Mouse (Mus musculus): ENCODE measurements around the gene Junb.
A peak's percentile ranks its signal among the peaks of the same experiment; 100 is the strongest.

Junb gene

DNA sequence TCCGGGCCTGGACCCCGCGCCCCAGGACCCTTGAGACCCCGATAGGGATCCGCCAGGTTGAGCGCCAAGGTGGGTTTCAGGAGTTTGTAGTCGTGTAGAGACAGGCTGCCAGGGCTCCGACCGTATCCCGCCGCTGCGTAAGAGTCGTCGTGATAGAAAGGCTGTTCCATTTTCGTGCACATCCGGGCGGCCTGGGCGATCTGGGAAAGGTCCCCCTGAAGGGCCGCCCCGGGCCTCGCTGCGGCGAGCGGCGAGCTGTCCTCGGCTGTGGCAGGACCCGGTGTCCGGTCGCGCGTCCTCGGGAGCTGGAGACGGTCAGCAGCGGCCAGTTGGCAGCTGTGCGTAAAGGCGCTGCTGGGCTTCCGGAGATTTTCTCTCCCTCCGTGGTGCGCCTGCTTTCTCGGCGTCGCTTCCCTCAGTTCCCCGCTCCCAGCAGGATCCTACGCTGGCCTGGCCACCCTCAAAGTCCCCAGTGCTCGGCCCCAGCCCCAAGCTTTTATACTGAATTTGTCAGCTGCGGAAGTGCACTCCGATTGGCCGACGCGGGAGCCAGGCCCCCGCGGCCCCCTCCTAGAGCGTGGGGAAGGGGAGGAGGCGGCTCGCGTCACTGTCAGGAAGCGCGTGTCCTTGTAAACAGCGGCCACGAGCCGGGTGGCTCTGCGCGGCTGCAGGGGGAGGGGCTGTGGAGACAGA lies at the start of gene Junb:
Gene Junb, minus strand, starts transcription at position 471 of the 693 bp plus-strand sequence.
- peak; percentile 89 for DNase-seq (ENCODE audit: low read depth, low spot score)

DNA sequence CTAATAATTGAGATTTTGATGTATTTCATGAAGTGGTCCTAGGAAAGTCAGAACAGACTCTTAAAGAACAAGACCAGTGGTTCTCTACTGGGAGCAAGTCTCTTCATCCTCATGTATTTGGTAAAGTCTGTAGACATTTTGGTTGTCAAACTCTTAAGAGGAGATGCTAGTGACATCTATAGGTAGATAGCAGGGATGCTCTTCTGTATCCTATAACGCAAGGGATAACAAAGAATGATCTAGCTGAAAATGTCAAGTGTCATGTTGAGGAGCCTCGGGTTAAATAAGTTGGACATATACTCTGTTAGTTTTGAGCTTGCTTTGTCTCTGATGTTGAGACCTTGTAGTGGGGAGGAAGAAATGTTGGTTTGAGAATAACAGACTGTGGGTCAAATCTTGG lies 49.4 kb upstream of the Junb start:
- no peak for DNase-seq (ENCODE audit: low read depth, low spot score)

DNA sequence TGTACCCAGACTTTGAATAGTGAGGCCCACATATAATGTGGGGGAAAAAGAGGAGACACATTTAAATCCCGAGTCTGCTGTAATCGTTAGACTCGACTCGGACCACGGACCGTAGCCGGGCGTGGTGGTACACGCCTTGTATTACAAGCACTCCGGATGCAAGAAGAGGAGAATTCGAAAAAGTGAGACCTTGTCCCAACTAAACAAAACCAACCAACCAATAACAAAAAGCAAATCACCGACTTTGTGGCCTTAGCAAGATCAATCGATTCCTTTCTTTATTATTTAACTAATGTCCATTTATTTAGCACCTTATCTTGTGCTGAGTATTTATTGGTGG lies 49.0 kb upstream of the Junb start:
- no peak for DNase-seq (ENCODE audit: low read depth, low spot score)

DNA sequence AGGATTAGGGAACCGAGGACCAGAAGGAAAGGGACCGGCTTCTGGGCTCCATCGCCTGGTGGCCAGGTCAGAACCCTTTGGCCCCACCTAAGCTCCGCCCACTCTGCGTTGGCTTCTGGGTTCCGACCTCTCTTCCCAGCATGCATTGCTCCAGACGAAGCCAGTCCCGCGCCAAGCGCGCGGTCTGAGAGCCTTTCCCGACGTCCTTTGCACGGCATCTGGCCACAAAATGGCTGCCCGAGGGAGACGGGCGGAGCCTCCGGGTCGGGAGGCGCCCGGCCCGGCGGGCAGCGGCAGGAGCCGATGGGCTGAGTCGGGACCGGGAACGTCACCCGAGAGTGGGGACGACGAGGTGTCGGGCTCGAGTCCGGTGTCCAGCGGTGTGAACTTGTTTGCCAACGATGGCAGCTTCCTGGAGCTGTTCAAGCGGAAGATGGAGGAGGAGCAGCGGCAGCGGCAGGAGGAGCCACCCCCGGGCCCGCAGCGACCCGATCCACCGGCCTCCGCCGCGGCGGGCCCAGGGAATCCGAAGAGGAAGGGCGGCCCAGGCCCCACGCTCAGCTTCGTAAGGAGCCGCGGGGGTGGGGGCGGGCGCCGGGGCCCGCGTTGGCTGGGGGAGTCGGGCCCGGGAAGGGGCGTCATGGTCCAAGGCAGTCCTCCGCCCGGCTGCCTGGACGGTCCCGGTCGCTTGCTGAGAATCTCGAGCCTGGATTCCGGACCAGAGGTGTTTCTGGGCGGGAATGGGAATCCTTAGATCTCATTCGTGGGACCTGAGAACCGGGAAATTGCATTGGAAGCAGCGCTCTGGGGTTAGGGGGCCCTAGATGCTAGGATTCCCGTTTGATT lies 48.4 kb upstream of the Junb start, which contains the start of gene Trir:
Gene Trir, plus strand, starts transcription at position 154 of the 846 bp plus-strand sequence.
- peak; percentile 93 for DNase-seq (ENCODE audit: low read depth, low spot score)

DNA sequence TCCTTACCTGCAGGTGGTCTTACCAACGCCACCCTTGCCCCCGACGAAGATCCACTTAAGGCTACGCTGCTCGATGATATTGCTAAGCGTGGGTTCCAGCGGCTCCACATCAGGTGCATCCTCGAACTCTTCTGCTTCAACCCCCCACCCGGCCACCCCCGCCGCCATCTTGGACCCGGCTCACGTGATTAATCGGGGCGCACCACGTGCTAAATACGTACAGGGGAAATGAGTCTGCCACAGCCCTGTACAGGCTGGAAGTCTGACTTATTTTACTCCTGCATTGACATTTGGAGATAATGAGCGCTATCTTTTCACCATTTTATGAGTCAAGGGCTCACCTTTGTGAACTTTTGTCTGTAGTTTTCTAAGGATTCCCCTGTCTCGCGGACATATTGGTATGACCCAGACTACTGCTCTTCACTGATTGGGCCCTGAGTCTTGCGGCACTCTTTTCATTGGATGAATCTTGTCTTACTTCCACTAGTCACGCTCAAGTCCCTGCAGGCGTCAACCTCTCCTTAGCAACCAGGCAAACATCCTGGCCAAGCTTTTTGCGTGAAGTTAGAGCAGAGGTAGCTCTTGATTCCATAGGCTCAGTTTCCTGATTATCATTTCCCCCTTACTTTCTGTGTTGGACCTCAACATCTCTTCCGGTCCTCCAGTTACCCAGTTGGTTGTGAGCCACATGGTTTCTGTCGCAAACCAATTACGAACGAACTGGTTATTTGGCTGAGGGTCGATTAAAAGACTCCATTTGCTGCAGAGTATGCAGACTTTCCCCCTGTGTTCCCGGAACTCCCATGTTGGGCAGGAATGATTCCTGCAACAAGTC lies 46.8 kb upstream of the Junb start, which contains the start of gene Asna1:
Gene Asna1, minus strand, starts transcription at position 184 of the 835 bp plus-strand sequence.
- DNase-seq (ENCODE audit: low read depth, low spot score) = peak; percentile 86

DNA sequence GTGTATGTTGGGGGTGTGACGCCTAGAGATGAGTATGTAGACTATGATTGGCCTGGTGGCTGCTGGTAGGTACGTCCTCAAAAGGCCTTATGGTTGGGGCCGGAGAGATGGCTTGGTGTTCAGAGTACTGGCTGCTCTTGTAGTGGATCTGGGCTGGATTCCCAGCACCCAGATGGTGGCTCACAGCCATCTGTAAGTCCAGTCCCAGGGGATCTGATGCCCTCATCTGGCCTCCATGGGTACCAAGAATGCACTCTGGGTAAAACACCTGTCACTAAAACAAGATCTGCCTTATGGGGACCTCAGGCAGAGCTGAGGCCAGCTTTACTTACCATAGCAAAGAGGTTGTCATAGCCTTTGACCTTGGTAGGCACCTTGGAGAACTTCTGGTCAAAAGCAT lies 45.3 kb upstream of the Junb start:
- no peak for DNase-seq (ENCODE audit: low read depth, low spot score)

DNA sequence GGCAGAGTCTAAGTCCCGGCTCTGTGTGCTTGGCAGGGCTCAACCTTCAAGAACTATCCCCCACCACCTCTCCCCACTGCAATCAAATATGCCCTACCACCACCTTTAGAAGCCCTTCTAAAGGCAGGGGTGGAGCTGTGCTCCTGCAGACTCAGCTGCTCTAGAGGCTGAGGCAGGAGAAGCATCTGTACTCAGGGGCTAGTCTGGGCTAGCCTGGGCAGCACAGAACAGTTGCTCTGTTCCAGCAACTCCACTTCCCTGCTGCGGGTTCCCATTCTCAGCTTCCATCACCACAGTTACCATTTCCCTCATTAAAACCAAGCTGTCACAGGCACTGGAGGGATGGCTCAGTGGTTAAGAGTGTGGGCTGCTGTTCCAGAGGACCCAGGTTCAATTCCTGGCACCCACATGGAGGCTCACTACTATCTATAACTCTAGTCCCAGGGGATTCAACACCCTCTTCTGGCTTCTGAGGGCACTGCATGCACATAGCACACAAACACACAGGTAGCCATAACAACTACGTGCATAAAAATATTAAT lies 43.1 kb upstream of the Junb start:
- no peak for DNase-seq (ENCODE audit: low read depth, low spot score)

DNA sequence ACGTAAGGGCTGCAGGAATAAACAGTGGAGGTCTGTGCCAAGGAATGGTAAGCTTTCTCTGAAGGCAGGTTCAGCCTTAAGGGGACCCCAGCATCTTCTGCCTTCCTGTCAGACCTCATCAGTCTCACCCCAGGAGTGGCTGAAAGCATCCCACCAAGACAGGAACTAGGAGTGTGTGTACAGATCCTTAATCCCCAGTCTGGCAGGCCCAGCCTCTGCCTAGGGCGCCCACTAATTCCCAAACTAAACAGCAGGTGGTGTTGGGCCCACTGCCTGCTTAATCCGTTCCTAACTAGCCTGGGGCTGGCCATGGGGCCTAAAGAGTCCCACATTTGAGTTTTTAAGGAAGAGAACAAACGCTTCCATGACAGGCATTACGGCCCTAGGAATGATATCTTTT lies 38.7 kb upstream of the Junb start:
- no peak for DNase-seq (ENCODE audit: low read depth, low spot score)

DNA sequence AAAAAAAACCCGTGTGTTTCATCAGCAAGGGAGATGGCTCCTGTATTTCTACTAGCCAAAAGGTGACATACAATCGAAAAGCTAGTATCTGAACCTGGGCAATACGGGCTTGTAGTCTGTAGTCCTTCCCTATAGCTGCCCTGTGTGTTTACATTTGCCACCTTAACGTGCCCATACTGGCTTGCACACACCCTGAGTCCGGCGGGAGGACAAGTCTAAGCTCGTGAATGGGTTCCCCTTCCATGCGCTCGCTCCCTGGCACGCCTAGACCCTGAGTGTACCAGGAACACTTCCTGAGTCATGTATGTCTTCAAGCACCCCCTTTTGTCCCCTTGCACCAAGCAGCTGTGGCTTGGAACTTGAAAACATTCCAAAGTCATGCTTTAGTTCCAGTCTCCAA lies 38.2 kb upstream of the Junb start:
- DNase-seq (ENCODE audit: low read depth, low spot score) = no peak

DNA sequence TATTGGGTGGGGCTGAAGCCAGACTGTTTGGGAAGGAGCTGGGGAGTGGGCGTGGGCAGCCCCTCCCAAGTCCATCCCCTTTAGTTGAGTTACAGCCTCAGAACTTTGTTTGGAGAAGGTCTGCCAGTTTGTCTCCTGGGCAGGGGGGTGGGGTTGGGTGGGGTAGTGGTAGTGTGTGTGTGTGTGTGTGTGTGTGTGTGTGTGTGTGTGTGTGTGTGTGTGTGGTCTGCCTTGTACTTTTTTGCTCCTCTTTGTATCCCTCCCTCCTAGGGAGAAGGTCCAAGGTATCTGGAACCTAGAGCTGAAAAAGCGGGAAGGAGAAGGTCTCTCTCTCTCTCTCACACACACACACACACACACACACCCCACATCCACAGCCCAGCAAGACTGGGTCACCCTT lies 35.9 kb upstream of the Junb start, which contains the start of gene Best2:
Gene Best2, minus strand, starts transcription at position 101 of the 400 bp plus-strand sequence.
- DNase-seq (ENCODE audit: low read depth, low spot score) = no peak

DNA sequence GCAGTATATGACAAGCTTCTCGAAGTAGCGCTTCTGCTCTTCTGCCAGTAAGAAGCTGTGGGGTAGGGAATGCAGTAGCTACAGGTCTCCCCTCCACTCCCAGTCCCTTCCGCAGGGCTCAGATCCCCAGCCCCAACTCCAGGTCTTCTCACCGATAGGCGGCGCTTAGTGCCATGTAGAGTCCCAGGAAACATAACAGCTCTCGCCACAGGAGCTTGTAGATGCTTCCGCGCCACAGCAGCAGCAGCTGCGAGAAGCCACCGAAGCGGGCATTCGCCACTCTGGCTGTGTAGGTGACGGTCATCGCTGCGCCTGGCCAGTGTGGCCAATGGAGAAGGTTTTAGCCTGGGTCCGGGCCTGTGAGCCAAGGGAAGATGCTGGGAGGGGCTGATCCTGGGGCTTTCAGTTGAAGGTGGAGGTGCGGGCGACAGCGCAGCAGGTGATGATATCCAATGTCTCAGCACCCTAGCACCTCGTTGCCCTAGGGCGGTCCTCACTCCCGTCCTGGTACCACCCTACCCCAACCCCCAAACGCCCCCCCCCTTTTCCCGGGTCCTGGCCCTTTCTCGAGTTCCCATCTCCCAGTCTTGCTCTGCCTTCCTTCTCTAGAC lies 34.8 kb upstream of the Junb start:
- DNase-seq (ENCODE audit: low read depth, low spot score) = peak; percentile 77

DNA sequence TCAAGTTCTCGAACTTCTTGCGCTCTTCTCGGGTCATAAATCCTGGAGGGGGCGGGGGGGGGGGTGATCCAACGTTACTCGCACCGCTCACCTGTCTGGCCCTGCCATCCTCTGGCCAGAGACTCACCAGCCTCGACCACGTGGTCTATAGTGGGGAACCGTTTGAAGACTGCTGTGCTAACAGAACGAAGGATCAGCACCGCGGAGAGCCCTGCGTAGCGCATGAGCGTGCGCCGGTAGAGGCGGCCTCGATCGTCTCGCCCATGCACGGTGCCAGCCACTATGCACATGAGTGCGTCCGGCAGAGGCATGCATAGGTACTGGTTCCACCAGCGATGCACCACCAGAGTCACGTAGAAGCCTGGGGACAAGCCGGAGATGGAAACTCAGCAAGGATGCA lies 32.7 kb upstream of the Junb start:
- no peak for DNase-seq (ENCODE audit: low read depth, low spot score)

DNA sequence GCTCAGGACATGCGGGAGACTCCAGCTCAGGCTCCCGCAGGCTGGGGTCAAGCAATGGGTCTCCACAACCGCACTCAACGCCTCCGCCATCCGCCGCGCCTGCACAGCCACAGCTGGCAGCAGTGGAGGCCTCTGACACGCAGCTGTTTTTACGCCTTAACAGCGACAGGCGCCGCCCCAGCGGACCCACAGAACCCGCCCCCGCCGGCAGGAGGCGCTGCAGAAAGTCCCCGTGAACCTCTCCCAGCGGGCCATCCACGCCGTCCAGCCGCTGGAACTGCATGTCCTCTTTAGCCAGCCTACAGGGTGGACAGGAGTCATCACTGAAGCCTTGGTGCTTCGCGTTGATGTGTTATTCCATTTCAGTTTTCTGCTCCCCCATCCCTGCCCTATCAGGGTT lies 29.2 kb upstream of the Junb start:
- DNase-seq (ENCODE audit: low read depth, low spot score) = no peak

DNA sequence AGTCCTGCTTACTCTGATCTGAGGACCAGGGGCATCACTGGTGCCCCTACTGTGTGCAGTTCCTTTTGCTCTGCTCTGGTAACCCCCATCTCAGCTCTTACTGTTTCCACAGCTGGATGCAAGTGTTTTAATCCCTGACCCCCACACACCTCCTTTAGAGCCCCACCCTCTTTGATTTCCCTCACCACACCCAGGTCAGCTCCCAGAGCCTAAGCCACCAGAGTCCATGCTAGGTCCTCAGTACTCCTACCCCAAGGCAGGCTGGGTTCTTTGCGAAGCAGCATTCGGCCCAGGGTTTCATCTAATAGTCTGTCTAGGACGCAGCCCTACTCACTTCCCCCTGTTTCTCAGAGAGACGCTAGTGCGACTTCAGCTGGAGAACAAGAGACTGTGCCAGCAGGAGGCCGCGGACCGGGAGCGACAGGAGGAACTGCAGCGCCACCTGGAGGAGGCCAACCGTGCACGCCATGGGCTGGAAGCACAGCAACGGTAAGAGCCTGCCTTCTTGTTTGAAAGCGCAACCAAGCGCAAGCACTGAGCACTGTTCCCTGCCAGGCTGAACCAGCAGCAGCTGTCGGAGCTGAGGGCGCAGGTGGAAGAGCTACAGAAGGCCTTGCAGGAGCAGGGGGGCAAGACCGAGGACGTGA lies 19.3 kb upstream of the Junb start:
- DNase-seq (ENCODE audit: low read depth, low spot score) = peak; percentile 74

DNA sequence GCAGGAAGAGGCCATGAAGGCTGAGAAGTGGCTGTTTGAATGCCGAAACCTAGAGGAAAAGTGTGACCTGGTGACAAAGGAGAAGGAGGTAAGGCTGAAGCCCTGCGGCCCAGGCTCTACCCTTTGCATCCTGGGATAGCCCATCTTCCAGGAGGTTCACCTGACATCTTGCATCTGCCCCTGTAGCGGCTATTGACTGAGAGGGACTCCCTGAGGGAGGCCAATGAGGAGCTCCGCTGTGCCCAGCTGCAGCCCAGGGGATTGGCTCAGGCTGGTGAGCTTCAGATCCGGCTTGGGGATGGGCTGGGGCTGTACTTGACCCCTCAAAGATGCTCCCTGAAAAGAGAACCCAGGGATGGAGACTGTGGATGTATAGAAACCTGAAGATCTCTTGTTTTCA lies 18.5 kb upstream of the Junb start:
- DNase-seq (ENCODE audit: low read depth, low spot score) = no peak

DNA sequence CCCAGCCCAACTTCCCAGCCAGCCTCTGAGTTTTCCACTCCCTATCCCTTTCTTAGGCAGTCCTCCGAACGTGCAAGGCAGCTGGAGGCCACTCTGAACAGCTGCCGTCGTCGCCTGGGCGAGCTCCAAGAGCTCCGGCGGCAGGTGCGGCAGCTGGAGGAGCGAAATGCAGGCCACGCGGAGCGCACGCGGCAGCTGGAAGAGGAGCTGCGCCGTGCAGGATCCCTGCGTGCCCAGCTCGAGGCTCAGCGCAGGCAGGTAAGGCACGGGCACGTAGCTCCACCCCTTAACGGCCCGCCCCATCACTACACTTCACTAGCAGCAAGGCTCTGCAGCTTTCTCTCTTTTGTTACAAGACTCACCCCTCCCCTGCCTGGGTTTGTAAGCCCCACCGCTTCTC lies 17.2 kb upstream of the Junb start:
- DNase-seq (ENCODE audit: low read depth, low spot score) = no peak

DNA sequence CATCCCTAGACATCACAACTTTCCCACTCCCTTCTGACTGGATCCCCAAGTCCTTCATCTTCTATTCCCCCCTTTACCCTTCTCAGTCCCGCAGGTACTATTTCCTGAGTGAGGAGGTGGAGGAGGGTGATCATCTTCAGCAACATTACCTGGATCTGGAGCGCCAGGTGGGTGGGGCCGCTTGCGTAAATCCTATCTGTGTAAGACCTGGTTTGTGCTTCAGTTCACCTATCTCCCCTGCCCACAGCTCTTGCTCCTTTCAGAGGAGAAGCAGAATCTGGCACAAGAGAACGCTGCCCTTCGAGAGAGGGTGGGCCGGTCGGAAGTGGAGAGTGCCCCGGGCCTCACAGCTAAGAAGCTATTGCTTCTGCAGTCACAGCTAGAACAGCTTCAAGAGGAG lies 15.9 kb upstream of the Junb start:
- DNase-seq (ENCODE audit: low read depth, low spot score) = no peak

DNA sequence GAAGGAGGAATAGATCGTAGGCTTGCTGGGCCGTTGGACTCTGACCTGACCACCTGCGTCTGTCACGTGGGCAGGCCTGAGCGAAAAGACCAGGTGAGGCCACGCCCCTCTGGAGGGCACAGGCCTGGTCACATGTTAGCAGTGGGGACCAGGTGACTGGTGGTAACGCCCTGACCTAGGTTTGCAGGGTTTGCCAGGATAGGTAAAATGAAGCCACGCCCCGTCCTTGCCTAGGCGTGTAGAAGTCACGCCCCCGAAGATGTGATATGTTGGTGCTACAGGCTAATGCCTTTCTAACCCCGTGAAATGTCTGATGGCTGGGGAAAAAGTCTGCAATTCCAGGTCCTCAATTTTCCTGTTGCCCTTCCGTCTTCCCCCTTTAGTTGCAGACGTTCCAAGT lies 12.3 kb upstream of the Junb start:
- DNase-seq (ENCODE audit: low read depth, low spot score) = no peak

DNA sequence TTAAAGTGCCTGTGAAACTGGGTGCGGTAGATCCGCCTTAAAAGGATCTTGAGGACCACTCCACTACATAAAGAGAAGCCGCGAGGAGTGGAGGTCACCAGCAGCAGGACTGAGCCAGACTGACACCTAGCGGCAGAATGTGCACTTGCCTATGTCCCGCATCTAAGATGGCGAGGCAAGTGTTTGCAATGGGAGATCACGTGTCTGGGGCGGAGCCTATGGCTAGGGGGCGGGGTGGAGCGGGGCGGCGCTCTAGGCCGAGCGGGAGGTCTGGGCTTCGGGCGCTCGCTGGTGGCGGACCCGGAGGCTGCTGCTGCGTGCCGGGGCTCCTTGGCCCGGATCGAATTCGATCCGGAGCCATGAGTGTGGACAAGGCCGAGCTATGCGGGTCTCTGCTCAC lies 11.8 kb upstream of the Junb start, which contains the start of gene Hook2:
Gene Hook2, plus strand, starts transcription at position 255 of the 400 bp plus-strand sequence.
- peak; percentile 97 for DNase-seq (ENCODE audit: low read depth, low spot score)

DNA sequence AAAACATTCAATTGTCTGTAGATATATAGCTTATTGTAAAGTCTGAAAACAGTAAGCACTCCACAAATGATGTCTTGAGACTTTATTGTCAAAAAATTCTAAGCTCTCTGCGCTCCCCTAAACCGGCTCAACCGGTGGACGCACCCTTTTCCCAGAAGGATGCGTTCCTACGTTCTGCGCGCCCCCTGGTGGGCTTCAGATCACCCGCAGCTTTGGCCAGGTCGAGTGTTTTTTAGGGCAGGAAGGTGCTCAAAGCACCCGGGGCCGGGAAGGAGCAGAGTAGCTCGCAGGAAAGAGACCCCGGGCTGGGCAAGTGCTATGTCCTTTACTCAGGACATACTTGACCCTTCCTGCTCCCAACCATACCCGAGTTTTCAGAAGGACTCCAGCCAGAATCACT lies 11.3 kb upstream of the Junb start:
- DNase-seq (ENCODE audit: low read depth, low spot score) = peak; percentile 85

DNA sequence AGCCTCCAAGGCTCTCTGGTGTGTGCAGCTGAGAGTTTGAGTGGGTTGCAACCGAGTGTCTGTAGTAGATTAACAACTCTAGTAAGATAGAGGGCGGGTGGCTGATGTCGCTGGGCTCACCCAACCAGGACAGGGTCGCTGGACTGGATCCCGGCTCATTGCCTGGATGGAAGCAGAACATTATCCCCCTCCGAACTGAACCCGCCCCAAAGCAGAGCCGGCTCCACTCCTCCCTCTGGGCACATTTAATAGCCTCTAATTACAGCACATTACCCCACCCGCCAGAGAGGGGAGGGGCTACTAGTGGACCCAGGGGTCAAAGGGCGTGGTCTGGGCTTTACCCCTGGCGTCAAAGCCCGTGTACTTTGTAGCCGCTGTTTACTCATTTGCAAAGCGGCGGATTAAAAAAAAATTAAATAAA lies 10.8 kb upstream of the Junb start:
- no peak for DNase-seq (ENCODE audit: low read depth, low spot score)
